Mouse (Mus musculus) layer of hippocampus, postnatal 25 days (tissue): ENCODE results near the gene Fcho2. TPM values are rescaled to one million over a fixed set of nuclear protein-coding genes. Genes with fewer than 3 reads are reported as not detected.

Experiments used
- DNase-seq, 2 experiments: peaks; one replicate each; pipeline ENCODE4 v3.0.0; 2022; ENCODE audit warnings: mixed read lengths in 2 of 2, low spot score in 1 of 2; ENCODE audit errors: extremely low spot score in 1 of 2
- total RNA-seq, 2 experiments: library from RNA; stranded (reverse); gene quantifications; 2 replicates each; pipeline ENCODE4 v1.2.3; 2021

Fcho2 gene
- total RNA-seq, 2 experiments from 2014 or later, result 33.7 to 39.7 TPM

- no peak for DNase-seq
Measured at GRCm38 (mm10) chr13:98684144-98684900, 130.9 kb downstream of the Fcho2 start.

GRCm38 (mm10) chr13:98683412-98683811, 131.8 kb downstream of the Fcho2 start:
- no peak for DNase-seq

- DNase-seq, result no peak
Measured at GRCm38 (mm10) chr13:98680470-98681060, 134.7 kb downstream of the Fcho2 start.

DNA sequence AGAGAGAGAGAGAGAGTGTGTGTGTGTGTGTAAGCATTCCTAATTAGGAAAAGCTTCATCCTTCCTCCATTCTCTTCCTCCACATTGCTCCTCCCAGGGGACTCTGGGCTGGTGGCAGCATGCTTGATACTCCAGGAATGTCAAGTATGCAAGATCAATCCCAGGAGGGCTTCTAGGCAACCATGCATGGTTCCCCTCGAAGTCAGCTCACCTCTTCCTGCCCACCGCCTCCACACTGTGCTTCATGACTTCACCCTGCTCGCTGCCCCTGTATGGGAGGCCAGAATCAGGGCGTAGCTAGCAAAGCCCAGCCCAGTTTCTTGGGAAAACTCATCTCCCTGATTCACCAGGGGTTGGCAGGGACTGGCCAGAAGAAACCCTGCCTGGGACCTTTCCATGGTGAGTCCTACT, 135.6 kb downstream of the Fcho2 start:
- DNase-seq, result no peak

GRCm38 (mm10) chr13:98679230-98679629, 136.0 kb downstream of the Fcho2 start:
- DNase-seq, result no peak

GRCm38 (mm10) chr13:98673922-98674321, 141.3 kb downstream of the Fcho2 start:
- DNase-seq, result no peak

Other genes with a start within 250 kb of the Fcho2 start
- gene Tmem174, start 178.0 kb downstream of the Fcho2 start, total RNA-seq, result not detected
- gene Tmem171, start 120.6 kb downstream of the Fcho2 start, total RNA-seq, result under 1 TPM; 0.42 to 0.54 TPM
- 10 to 100 TPM; 54.3 to 64.1 TPM for gene Tnpo1, start 110.9 kb upstream of the Fcho2 start, total RNA-seq
- gene 1700024P04Rik, start 169.1 kb upstream of the Fcho2 start, total RNA-seq, result not detected